Mouse (Mus musculus) inflammation-experienced regulatory T-cells, adult 6 months (primary cell): ENCODE results near the gene Dscaml1. TPM values are rescaled to one million over a fixed set of nuclear protein-coding genes. Genes with fewer than 3 reads are reported as not detected.

ENCODE experiments used
- ATAC-seq: one replicate; pipeline ENCODE4 v1.8.0; 2017
- polyA plus RNA-seq, 3 experiments: library from polyadenylated mRNA; unstranded; fragments of 100-300 nt; shearing (Covaris generic); gene quantifications; one replicate each; pipeline ENCODE4 v1.2.1; 2017

Dscaml1 gene
- polyA plus RNA-seq, 3 experiments from 2014 or later, result not detected

DNA sequence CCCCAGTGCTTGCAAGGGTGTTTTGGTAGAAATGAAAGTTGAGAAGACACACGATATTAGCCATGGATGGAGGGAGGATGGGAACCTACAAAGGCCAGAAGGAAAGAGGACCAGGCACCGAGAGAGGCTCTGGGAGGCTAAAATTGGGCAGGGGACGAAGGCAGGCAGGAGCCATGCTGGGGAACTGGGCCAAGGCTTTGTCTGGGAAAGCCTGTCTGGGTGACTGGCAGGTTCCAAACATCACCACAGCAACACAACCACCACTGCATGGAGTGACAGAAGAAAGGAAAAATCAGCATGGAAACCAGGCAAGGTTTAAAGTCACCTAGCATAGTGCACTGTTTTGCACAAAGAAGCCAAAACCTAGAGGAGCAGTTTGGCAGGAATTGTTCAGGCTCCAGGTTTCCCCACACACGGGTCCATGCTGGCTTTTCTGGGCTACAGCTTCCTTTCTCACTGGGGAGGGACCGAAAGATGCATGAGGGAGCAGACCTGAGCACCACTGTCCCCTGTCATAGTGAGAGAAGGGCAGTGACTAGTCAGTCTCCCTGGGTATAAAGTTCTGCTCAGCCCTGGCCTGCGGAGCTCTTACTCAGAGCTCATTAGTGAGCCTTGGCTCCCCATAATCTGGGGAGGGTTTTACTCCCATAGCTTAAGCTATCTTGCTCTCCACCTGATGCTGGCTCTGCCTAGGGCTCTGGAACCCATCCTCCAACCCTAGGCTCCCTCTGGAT lies 211.9 kb downstream of the Dscaml1 start:
- no peak for ATAC-seq

DNA sequence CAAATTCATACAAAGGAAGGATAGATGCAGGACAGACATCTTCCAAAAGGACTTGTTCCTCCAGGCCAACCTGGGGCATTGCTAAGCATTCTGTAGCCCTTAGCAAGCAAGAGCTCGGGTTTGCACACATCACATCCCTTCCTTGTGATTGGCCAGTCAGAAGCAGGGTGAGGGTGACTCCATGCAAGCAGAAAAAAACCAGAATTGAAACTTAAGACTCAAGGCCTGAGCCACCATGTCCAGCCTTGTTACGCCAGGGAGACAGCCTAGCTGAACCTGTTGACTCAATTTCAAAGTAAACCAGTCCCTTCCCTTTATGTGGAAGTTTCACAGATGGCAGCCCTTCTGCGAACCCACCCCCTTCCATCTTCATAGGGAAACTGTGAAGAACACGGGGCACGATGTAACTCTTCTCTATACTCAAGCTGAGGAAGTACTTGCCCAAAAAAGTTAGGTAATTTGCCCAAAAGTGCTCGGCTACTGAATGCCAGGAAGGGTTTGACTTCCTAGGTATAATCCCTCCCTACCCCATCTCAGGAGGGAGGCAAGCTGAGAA lies 218.5 kb downstream of the Dscaml1 start:
- no peak for ATAC-seq

DNA sequence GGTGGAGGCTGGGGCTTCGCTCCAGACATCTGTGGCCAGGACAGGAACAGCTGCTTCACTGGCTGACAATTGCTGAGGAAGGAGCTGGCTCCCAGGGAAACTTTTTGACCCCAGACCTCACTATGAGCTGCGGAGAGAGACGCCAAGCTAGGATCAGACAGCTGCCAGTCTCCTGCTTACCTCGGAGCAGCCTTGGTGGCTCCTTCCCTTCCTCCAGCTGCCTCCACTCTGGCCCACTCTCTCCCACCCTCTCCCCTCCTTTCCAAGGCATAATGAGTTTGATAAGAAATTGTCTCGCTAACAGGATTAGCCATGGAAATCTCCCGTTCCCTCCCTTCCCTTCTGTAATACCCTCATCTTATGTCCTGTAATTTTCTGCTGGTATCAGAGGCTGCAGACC lies 219.1 kb downstream of the Dscaml1 start:
- ATAC-seq, result no peak

DNA sequence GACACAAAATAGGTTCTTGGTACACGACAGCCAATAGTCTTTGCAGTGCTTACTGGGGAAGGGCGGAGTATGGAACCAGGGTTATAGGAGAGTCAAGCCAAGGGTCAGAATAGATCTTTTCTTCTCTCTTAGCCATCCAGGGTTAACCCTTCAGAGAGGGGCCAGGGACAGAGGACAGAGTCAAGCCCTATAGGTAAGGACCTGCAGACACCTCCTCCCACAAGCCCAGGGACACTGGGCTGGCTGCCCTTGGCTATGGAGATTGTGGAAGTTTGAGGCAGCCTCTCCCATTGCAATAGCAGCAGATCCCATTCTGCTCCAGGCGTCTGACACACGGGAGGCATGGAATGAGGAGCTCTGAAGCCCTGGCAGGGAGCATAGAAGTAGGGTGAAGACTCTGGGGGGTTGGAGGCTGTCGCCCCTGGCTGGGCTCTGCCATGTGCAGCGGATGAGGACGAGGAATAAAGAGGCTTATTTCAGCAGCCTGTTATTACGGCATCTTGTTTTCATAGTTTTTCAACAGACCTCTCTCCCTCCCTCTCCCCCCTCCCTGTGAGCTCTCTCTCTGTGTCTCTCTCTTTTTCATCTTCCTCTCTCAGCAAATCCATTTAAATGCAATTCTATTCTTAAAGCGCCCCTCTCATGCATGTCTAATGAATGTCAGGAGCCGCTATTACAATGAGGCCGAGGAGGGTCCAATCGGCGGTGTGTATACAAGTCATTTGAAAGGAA lies 224.8 kb downstream of the Dscaml1 start:
- no peak for ATAC-seq

DNA sequence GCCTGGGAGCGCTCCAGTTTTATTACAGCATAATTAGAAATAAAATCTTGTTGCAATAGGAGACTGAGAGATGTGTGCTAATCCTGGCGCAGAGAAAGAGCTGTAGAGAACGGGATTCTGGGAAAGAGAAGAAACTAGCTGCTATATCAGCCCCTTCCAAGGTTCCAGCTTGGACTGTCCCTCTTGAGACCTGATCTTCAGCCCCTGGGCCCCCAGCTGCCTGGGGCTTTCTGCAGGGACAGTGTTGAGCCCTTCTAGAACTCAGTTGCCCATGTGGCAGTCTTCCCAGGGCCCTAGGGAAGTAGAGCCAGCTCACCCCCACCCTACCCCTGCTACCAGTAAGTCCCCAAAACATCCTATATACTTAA lies 225.4 kb downstream of the Dscaml1 start:
- no peak for ATAC-seq

DNA sequence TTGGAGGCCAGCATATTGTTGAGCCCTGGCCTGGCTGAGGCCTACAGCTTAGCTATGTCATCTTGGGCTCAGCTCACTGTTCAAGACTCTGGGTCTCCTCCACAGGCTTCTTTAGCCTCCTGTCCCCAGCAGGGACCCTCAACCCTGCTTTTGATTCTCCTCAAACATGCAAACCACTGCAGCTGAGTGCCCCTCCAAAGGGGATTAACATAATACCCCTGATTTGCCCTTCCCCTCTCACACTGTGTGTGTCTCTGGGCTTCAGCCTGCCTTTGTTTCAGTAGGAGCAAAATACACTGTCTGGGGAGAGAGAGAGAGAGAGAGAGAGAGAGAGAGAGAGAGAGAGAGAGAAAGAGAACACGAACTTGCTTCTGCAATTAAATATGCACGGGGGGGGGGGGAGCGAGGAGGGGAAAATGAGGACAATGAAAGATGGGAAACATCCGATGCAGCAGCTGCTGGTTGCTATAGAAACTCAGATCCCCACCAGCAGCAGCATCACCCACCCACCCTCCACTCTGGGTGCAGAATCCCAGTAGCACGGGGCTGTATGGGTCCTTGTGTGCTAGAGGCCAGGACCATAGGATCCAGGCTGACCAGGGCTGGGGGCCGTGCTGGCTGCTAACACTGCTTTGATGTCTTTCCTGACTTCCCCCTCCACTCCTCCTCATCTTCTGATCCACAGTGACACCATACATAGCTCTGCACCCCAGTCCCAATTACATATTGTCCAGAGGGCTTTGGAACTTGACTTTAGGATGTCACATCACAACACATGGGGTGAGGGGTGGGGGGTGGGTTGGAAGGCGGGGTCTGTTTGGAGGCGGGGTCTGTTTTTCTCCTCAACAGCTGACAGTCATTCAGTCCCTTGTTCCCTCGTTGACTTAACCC lies 231.0 kb downstream of the Dscaml1 start:
- no peak for ATAC-seq

DNA sequence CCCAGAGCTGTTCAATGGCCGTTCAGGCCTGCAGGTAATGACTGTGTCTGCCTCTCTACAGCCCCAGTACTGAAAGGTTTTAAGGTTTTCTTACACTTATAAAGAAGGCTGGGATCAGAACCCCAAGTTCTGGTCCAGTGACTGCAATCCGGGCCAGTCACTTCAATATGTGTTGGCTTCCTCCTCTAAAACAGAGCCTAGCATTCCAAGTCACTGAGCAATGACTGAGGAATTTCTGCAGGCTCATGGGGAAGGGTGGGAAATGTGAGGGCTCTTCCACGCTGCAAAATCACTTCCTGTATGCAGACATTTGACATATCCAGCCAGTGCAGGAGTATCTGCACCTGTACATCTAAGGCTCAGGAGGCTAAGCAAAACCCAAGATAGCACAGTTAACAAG lies 233.8 kb downstream of the Dscaml1 start:
- no peak for ATAC-seq

DNA sequence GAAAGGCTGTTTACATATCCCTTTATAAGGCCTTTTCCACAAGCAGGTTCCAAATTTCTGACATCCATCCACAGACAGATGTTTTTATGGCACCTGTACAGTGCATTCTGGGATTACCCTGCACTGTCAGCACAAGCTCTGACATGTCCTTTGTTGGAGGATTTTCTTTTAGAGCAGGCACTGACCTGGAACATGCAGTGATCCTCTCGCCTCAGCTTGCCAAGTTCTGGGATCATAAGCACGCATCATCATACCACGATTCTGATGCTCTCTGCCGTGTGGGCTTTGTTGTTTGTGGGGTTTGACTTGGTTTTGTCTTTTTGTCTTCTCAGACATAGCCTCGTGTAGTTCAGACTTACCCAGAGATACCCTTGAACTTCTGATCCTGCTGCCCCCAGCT lies 236.0 kb downstream of the Dscaml1 start:
- ATAC-seq, result no peak

DNA sequence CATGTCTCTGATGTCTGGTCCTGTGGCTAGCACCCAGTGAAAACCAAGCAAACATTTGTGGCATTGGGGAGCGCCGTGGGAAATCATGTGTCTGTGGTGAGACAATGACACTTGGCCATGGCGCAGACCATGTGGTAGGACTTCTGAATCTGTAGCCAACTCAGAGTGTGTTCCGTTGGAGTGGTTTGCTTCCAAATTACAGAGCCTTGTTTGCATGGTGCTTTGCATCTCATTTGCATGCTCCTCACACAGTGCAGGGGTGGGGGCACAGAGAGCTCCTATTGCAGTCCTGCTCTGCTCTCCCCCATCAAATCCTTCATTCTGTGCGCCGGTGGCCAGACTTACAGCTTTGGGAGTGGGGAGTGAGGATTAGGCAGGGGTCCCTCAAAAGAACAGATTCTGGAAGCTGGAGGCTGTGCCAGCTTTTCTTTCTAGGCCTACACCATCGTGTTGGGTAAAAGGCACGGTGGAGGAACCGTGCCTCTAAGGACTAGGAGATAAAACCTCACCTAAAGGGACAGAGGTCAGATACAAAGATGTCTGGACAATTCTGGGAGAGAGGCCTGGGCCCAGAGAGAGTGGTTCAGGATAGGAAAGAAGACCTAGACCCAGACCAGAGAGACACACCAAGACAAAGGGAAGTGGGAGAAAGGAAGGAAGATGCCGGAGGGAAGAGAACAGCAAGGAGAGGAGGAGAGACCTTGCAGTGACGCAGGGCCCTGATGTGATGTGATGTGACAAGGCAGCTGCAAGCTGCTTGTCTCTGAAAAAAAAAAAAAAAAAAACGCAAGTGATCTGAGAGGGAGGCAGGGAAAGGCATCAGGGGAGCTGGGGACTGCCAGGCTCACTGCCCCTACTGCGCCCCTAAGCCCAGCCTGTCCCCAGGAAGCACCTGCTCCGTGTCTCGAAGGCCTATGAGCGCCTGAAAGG lies 237.2 kb downstream of the Dscaml1 start:
- ATAC-seq, result no peak

DNA sequence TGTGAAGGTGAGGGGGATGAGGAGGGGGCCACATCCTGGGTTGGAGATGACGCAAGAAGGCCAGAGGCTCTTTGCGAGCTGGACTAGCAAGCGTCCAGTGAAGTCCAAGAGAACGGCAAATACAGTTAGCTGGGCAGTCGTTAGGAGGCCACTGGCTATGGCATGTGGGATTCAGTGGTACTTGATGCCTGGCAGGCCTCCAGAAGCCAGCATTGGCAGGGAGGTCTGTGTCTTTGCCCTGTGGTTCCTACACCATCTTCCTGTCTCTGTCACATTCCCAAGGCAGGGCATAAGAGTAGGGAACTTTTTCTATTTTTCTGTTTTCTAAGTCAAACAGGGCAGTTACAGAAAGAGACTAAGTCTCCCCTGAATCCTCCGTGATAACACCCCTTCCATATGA lies 237.9 kb downstream of the Dscaml1 start:
- ATAC-seq, result no peak

DNA sequence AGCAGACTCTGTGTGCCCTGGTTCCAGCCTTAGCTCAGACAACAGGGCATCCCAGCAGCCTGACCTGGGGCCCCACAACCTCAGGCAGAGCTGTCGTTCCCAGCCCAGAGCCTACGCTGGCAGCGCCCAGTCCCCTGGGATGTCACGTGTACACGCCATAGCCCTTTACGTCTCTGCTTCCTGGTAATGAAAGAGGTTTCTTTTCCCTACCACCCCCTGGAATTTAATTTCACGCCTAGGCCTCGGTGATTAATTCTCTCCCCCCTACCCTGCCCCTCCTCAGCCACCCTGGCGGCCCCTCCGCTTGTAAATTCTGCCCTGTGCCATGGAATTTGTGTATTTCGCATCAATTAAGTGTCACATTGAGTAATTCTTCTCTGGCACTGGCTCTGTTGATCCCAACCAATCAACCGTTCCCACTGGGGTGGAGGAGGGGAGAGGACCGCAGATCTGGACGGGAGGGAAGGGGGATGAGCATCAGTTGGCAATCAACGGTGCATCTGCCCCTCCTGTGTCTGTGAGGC lies 238.5 kb downstream of the Dscaml1 start:
- no peak for ATAC-seq

DNA sequence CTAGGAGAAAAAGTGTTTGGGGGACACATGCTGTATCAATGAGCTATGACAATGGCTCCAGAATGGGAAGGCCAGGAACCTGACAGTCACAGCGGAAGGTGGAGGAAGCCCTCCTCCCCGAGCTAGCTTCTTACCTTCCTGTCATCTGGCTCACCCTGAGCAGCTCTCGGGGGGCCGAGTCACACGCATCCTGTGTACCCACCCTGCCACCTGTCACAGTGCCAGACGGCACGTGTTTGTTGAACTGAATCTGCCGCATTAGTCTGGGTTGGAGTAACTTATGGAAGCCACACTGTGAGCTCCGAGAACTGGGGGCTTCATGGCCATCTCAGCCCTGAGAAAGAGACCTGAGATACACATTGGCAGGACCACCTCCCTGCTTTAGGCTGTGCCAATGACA lies 249.5 kb downstream of the Dscaml1 start:
- no peak for ATAC-seq

DNA sequence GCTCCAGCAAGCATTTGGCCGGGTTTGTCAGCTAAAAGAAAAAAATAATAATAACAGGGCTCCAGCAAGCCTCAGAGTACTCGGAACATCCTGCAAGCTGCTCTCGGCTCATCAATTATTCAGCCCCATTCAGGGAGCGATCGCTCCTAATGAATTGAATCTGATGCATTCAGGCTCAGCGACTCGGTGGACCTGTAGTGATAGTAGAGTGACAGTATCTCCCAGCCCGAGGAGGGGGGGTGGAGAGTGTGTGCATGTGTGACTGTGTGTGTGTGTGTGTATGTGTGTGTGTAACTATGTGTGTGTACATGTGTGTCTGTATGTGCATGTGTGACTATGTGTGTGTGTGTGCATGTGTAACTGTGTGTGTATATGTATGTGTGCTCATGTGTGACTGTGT lies 250.2 kb downstream of the Dscaml1 start:
- no peak for ATAC-seq

DNA sequence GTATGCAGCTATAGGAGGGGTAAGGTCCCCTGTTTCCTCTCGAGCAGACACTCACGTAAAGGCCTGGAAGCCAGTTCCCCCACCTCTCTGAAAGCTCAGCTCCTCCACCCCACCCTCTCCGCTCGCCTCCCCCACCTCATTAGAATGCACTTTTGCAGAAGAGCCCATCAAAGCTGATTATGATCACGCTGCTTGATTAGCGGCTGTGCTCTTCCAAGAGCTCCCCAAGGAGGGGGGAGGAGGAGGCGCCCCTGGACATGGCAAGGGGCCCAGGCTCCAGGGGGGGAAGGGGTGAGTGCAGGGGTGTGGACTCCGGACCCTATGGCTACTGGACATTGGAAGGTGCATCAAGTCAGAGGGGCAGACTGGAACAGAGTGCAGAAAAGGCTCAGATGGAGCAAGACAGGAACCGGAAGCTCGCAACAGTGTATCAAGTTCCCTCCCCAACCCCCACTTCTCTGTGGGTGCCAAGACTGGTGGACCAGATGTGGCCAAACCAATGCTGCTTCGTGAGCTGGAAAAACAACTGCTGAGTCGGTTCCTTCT lies 250.9 kb downstream of the Dscaml1 start:
- ATAC-seq, result no peak

DNA sequence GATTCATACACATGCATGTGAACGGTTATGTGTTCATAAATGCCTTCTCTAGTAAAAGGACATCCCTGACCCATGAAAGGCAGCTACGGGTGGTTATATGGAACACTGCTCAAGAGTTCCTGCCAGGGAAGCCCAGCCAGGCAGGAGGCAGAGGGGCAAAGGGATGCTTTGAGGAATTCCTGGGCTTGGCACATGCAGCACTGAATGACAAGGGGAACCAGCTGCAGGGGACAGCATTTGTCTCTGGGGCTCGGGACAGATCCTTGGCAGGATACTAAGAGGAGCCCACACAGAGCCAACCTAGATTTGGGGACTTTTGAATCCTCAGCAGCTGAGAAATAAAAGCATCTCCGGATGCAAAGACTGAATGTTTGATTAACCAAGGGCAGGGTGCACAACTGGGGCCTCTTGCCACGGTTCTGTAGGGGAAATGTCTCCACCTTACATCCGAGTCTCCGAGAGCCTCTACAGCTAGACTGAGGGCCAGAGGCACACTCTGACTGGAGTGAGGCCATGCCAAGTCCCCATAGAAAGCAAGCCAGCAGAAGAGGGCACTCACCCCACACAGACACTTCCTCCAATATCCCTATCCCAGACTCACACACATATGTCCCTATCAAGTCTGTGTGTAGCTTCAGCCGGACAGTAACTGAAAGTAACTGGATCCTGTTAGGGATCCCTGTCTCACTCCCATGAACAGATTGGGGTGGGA lies 251.7 kb downstream of the Dscaml1 start:
- no peak for ATAC-seq

DNA sequence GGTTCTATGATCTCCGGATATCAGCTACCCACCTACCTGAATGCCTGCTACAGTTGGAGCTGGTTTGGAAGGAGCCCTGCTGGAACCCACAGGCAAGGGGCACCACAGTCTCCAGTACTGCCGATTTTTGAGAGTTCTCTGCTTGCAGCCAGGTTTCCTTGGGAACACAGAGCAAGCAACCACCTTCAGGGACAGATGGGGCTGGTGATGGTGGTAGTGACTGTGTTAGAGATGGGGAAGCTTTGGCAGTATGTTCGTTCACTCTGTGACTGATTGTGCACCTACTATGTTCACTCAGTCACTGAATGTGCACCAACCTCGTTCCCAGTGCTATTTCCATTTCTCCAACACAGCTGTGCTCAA lies 252.2 kb downstream of the Dscaml1 start:
- no peak for ATAC-seq

DNA sequence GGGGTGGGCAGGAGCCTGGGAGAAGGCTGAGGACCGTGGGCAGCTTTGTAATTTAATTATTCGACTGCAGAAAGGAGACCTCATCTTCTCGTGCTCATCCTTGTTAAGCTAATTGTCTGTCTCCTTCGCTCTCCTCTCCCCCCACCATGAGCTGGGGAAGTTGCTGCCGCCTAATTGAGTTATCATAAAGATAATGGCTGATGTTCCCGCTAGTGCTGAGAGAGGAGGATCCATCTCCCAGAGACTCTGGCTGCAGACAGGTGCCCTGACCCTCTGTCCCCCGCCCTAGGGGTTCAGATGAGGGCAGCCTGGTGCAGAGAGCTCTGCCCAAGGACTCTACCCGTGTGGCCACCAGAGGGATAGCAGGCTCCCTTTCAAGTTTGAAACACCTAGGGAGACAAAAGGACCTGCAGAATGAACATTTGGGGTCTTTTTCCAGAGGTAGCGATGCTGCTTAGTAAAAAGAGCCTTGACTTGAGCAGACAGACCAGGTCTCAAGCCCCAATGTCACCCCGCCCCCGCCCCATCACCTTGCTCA lies 256.1 kb downstream of the Dscaml1 start:
- no peak for ATAC-seq

DNA sequence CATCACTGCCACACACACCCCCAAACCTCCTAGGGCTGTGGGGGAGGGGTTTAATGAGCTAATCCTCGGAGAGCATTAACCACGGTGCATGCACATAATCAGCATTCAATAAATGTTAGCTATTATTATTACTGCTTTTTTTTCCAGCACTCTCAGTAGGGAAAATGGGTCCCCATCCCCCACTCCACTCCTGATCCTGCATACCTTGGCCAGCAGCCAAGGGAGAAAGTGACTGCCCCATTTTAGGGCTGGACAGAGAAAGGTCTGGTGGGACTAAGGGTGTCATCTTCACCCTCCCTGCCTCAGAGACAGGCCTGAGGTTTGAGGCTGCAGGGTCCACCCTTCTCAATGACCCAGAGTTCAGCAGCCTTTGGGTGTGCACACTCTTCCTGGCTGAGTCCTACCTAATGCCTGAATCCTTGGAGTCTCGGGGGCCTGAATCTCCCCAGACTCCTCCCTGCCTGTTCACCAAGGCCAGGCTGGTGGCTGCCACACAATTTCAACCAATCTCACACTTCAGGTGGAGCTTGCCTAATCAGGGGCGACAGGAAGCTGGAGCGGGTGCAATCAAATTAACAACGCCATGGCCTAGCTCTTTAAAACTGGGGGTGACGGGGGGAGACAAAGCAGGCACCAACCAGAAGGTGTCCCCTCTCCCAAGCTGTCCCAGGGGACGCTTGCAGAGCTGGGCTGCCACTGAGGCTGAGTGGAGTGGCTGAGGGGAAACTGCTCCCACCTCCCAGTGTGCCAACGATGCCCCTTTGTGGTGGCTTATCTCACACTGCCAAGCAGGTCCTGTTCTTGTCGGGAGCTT lies 267.2 kb downstream of the Dscaml1 start:
- no peak for ATAC-seq

DNA sequence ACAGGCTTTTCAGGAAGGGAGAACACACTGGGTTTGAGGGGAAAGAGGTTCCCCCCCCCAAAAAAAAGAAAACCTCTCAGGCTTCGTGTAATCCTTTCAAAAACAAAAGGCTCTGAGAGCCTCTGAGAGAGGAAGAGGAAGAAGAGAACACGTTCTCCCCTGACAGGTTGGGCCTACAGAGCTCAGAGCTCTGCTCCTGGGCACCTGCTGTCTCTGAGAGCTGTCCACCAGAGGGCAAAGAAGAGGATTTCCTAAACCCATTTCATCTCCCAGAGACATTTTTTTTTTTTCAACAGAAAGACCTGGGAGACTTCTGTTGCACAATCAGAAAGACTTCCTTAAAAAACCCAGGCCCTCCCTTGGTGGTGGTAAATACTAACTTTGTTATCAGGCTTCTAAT lies 267.8 kb downstream of the Dscaml1 start:
- ATAC-seq, result no peak

DNA sequence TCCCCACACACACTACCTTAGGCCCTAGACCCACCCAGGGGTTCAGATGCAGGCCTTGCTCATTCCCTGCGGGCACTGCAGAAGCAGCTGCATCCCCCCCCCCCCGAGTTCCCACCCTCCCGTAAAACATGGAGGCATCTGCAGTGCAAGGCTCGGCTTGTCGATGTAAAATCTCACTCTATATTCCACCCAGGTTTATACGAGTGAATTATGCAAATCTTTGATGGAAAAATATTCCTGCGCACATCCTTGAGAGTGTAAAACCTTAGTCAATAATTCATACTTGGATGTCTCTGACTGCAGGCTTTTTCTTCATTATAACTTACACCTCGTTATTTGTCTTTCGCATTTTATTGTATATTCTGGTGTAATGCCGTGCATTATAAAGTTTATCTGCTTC lies 272.7 kb downstream of the Dscaml1 start:
- no peak for ATAC-seq
